Mouse (Mus musculus) left cerebral cortex, adult 8-10 months (tissue): Measurements from ENCODE around the gene Serpinb13. TPM values are rescaled to one million over a fixed set of nuclear protein-coding genes. Genes with fewer than 3 reads are reported as not detected.

Experiments used
- DNase-seq, 2 experiments: peaks; one replicate each; pipeline ENCODE4 v3.0.0; 2022; ENCODE audit warnings: low spot score in 2 of 2
- total RNA-seq, 4 experiments: library from RNA; stranded (reverse); gene quantifications; 2 replicates each; pipeline ENCODE4 v1.2.4; 2022

Serpinb13 gene
- total RNA-seq = not detected

DNA sequence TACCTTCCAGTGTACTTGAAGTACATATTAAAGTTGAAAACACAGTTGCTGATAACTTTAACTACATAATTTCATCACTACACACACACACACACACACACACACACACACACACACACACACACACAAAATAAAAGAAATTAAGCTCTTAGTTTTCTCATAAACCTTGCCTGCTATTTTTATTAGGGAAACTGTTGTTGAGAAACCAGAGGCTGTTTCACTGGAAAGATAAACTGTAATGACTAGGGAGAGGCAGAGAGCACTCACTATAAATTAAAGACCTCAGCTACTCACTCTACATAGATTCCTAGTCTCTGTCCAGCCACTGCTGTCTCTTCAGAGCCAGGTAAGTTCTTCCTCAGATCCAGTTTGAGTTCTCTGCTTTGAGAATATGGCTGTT lies at the start of gene Serpinb13:
Serpinb13 (plus strand) TSS at position 301 of the 400 bp plus-strand sequence.
- DNase-seq = no peak

DNA sequence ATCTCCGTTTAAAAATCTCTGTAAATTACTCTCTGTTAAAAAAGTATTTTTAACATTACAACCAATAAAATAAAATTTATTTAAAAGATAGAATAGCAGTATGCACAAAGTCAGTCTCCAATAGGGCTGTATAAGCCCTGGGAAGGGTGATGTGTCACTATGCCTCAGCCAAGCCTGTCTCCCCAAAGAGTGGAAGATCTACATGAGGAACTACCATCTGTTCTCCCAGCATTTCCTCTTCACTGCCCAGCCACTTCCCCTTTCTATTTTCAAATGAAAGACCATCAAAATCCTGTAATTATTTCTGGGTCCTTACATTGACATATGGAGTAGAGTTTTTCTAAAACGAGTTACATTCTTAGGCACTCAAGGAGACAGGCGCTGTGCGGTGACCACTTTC lies 48.8 kb upstream of the Serpinb13 start:
- DNase-seq = no peak

DNA sequence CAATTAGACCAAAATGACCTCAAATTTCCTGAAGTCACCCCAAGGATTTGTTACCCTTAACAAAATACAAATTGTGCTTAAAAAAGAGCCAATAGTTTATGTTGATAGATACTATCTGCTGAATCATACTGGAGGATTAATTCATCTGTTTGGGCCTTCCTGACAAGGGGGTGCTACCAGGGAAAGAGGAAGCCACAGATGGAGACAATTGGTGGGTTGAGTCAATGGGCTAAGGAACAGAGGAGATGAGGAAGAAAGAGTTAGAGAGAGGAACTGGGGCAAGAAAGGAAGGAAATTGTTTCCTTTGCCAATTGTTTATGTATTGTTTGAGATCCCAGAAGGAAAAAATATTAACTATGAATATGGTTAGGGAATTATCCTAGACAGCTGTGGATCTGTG lies 47.1 kb upstream of the Serpinb13 start:
- DNase-seq = no peak

- DNase-seq = no peak
Measured at GRCm38 (mm10) chr1:106934265-106934664, 46.5 kb upstream of the Serpinb13 start, which contains the start of gene Serpinb12. Gene Serpinb12, plus strand, starts transcription at chr1:106934449.

- DNase-seq = no peak
Measured at GRCm38 (mm10) chr1:106947217-106947616, 33.6 kb upstream of the Serpinb13 start.

DNA sequence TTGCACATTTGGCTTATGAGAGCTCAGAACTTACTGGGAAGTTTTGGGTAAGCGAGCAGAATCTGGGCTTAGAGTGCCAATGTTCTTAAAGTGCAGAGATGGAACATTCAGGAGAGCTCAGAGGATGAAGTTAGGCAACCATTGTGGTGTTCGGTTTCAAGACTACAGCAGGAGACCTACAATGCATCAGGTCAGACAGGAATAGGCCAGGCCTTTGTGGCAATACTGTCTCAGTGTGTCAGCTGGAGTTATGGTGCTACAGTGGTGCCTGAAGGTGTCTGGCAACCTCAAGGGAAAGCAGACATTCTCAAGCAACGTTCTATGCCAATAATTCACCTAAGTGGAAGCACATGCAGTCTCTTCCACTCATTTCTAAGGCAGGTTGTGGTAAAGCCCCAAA lies 20.8 kb upstream of the Serpinb13 start:
- DNase-seq = no peak

DNA sequence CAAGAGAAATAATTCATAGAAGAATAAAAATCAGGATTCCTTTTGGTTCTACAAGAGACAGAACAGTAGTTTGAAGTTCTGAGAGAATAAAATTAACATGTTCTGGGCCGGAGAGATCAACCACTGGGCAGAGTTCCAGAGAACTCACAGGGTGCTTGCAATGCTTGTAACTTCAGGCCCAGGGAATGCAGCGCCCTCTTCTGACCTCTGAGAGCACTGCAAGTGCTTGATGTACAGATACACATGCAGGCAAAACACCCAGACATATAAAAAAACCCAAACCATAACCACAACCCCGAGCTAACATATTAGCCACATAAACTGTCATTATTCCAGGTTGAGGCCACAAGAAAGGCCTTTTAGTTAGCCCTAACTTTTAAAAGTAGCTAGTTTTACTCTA lies 19.8 kb upstream of the Serpinb13 start:
- DNase-seq = no peak

GRCm38 (mm10) chr1:106983092-106983491 lies 2.3 kb downstream of the Serpinb13 start:
- DNase-seq = no peak

DNA sequence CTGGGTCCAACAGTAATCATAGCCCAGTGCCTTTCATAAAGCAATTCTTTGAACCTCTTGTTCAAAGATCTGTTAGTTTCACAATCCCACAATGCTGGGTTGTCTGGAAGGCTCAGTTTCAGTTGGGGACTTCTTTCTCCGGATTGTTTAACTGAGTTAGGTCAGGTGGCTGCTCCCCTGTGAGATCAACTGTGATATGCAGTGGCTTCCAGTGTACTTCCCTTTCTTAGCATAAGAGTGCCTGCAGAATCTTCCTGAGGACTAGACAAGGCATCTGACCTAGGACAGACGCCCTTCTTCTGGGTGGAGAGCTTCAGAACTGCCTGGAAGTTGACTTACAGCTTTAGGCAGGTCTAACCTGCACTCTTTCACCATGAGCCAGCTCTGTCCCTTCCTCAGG lies 3.1 kb downstream of the Serpinb13 start:
- DNase-seq = no peak

DNA sequence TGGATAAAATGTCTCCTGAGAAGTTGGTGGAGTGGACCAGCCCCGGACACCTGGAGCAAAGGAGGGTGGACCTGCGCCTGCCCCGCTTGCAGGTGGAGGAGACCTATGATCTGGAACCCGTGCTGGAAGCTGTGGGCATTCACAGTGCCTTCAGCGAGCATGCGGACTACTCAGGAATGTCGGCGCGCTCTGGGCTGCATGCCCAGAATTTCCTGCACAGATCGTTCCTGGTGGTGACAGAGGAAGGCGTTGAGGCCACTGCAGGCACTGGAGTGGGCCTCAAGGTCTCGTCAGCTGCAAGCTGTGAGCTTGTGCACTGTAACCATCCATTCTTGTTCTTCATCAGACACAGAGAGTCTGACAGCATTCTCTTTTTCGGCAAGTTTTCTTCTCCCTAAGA lies 19.6 kb downstream of the Serpinb13 start:
- DNase-seq = no peak

DNA sequence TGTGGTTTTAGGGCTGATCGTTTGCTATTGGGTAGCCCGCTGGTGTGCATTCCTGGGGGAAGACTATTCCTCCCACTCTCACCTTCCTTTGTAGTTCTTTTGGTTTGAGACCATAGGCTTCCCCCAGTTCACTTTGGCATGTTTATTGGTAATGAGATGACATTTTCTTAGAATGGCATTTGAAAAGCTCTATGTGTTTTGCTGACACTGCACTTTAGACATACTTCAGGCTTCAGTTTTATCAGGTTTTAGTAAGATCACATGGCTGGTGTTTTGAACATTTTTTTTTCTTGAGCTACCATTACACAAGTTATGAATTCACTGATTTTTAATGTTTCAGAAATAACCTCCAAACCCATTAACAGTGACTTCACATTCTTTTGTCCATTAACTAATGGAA lies 21.0 kb downstream of the Serpinb13 start:
- no peak for DNase-seq

GRCm38 (mm10) chr1:107006316-107006715 lies 25.5 kb downstream of the Serpinb13 start:
- DNase-seq = no peak

GRCm38 (mm10) chr1:107014530-107014929 lies 33.7 kb downstream of the Serpinb13 start:
- peak in 1 of 2 experiments; percentile 5 for DNase-seq

- DNase-seq = no peak
Measured at GRCm38 (mm10) chr1:107015210-107015609, 34.4 kb downstream of the Serpinb13 start.

DNA sequence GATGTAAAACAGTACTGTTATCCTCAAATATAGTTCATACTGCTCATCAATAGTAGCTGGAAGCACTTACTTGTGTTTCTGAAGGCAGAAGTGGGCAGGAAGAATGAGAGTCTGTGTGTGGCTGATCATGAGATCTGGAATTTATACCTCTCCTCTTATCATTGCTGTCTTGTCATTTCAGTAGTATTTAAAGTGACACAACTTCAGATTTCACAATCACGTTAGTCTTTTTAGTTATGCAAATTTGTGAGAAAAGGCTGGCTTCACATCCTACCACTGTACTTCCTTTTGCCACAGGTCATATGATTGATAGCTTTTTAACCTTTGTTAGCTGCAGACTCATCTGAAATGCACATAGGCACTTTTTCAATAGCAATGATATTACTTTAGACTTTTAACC lies 45.1 kb downstream of the Serpinb13 start:
- no peak for DNase-seq

DNA sequence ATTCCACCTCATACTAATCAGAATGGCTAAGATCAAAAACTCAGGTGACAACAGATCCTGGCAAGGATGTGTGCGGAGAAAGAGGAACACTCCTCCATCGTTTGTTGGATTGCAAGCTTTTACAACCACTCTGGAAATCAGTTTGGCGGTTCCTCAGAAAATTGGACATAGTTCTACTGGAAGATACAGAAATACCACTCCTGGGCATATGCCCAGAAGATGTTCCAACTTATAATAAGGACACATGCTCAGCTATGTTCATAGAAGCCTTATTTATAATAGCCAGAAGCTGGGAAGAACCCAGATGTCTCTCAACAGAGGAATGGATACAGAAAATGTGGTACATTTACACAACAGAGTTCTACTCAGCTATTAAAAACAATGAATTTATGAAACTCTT lies 53.5 kb downstream of the Serpinb13 start:
- DNase-seq = peak in 1 of 2 experiments; percentile 23

Other genes with a start within 250 kb of the Serpinb13 start
- 10 to 100 TPM; 26.3 to 28.6 (median 28.1) TPM for gene Kdsr, start 221.3 kb upstream of the Serpinb13 start, total RNA-seq
- gene Vps4b, start 184.3 kb upstream of the Serpinb13 start, total RNA-seq = 10 to 100 TPM; 48.8 to 60.1 (median 57.2) TPM
- not detected for gene Serpinb5, start 119.8 kb upstream of the Serpinb13 start, total RNA-seq
- under 1 TPM in 2 of 4 experiments, not detected in 2; 0.21 to 0.30 TPM for gene Serpinb12, start 46.5 kb upstream of the Serpinb13 start, total RNA-seq
- gene Serpinb3a, start 71.3 kb downstream of the Serpinb13 start, total RNA-seq = not detected
- gene Serpinb3d, start 102.5 kb downstream of the Serpinb13 start, total RNA-seq = not detected